Mouse (Mus musculus) brain, adult 2 months (tissue): ENCODE measurements around the gene Fbxl16.

Source experiments
- DNase-seq: peaks from one replicate; pipeline ENCODE4 v3.0.0; 2011; ENCODE audit warnings: low read depth, low spot score

Gene Fbxl16

GRCm38 (mm10) chr17:25808789-25809605 lies at the start of gene Fbxl16:
TSS of gene Fbxl16 (plus strand) at chr17:25809085.
- peak; percentile 99 for DNase-seq

- DNase-seq: peak; percentile 71
These were observed 48.7 kb upstream of the Fbxl16 start for GRCm38 (mm10) chr17:25760148-25760547.

DNA sequence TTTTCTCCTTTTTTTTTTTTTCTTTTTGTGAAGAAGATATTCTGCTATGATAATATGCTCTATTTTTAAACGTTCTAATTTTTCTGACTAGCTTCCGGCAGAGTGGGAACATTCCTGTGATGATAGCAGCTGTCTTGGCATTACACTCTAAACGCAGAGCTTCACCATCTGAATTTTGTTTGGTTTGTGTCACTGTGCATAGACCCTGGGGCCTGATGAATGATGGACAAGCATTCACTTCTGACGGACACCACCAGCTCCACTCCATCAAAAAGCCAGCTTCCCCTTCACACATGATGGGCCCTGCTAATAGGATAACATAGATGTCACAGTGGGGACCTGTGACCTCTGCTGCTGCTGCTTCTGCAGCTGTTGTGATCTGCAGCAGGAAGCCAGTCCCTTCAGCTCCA lies 47.3 kb upstream of the Fbxl16 start:
- DNase-seq: peak; percentile 86

DNA sequence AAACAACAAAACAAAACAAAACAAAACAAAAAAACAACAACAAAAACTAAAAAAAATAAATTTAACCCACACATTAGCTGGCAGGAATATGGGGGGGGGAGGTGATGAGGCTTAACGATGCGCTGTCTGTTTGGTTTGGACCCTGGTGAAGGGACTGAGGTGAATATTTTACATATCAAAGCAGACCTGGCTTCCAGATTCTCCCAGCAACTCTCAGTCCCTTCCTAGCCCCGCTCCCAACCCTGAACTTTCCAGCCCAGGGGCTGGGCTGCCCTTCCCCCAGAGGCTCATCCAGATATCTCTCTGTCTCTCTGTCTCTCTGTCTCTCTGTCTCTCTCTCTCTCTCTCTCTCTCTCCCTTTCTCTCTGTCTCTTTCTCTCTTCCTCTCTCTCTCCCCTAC lies 46.3 kb upstream of the Fbxl16 start:
- no peak for DNase-seq

DNA sequence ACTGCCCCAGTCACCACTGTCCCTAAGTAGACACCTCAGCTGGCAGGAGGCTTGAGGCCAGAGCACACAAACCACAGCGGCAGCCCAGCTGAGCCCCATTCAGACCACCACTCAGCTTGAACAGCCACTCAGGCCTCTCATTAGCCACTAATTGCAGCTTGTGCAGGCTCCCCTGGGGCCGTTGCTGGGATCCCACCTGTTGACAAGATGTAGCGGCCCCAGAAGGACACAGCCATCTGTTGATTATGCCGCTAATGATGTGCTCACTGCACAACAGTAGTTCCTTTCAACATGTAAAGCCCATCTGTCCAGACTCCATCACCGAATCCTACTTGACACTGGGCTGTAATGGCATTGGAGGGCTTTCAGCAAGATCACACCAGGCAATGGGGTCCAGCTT lies 43.0 kb upstream of the Fbxl16 start:
- DNase-seq: no peak

DNA sequence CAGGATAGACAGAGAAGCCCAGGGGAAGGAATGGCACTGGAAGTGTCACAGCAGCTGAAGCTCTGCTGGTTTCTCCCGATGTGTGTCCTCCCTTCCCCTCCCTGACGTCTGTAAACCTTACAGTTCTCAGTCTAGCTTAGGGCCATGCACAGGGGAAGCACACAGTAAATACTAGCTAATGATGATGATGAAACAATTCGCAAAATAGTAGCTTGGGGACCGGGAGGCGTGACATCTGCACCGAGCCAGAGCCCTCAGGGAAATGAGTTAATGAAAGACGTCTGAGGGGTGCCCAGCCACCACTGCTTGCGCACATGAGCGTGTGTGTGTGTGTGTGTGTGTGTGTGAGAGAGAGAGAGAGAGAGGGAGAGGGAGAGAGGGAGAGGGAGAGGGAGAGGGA lies 39.6 kb upstream of the Fbxl16 start:
- DNase-seq: no peak

GRCm38 (mm10) chr17:25773549-25774120 lies 35.2 kb upstream of the Fbxl16 start, which contains the start of gene Narfl:
TSS of gene Narfl (plus strand) at chr17:25773776.
- DNase-seq: peak; percentile 99

GRCm38 (mm10) chr17:25775318-25776062 lies 33.4 kb upstream of the Fbxl16 start:
- no peak for DNase-seq

GRCm38 (mm10) chr17:25777948-25778347 lies 30.9 kb upstream of the Fbxl16 start:
- DNase-seq: no peak

- no peak for DNase-seq
These were observed 27.5 kb upstream of the Fbxl16 start for GRCm38 (mm10) chr17:25781339-25781738.

DNA sequence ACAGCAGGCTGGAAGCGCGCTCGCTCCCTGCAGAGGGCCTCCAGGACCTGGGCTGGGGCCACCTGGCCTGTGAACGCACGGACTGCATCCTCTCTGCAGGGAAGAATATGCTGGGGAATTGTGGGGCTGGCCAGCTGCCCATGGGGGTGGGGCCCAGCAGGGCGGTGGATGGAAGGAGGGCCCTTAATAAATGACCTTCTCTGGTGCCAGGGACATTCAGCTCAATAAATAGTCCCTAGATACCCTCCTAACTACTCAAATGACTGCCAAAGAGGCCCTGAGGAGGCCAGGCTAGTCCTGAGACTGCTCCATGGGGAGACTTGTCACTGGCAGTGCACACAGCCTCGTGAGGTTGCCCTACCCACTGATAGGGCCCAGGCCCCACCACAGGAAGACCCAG lies 25.8 kb upstream of the Fbxl16 start:
- no peak for DNase-seq

GRCm38 (mm10) chr17:25783861-25784574 lies 24.9 kb upstream of the Fbxl16 start:
- no peak for DNase-seq

- peak; percentile 98 for DNase-seq
These were observed 23.6 kb upstream of the Fbxl16 start, which contains the start of gene Haghl for GRCm38 (mm10) chr17:25785281-25785745. TSS of gene Haghl (minus strand) at chr17:25785673.

GRCm38 (mm10) chr17:25786280-25786679 lies 22.6 kb upstream of the Fbxl16 start, which contains the start of gene Ccdc78:
TSS of gene Ccdc78 (plus strand) at chr17:25786580.
- DNase-seq: no peak

DNA sequence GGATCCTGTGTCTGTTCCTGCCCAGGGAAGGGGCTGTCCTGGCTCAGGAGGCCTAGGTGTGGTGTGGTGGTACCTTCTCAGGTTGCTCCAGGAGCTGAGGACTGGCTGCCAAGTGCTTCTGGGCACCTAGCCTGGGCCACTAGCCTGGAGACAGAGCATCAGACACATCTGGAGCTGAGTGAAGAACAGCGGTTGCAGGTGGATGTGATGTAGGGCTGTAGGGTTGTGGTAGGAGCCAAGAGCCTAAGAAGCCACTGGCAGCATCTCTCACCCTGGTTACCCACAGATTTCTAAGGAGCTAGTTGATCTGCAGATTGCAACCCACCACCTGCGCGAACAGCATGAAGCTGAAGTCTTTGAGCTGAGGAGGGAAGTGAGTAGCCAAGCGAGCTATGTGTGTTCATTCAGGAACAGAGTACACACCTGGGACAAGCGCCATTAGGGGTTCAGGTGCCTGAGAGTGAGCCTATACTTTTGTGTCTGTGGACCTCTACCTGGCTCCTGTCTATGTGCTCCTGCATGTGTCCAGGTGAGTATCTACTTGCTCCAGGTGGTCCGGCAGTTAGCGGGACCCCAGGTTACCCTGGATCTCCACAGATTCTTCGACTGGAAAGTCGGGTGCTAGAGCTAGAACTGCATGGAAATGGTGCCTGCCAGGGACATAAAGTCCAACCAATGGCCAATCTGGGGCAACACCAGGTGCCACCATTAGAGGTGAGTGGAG lies 21.9 kb upstream of the Fbxl16 start:
- DNase-seq: no peak

- no peak for DNase-seq
These were observed 17.5 kb upstream of the Fbxl16 start for GRCm38 (mm10) chr17:25791320-25791842.

- DNase-seq: peak; percentile 94
These were observed 16.9 kb upstream of the Fbxl16 start for GRCm38 (mm10) chr17:25791843-25792527.

DNA sequence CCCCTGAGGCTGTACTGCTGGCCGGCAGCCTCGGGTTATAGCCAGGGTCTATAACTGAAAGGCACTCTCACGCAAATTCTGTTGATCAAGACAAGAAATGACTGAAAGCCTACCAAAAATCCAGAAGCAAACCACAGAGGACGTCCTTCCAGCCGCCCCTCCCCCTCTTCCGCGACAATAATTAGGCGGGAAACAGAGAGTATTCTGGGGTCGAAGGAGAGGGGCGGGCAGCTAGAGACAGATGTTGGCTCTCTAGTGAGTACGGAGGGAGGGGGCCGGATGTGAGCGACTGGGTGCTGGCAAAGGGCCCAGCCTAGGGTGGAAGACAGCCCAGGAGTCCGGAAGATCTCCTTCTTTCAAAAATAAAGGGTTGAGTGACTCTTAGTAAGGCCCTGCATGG lies 16.3 kb upstream of the Fbxl16 start, which contains the start of gene Fam173a:
TSS of gene Fam173a (minus strand) at position 287 of the 400 bp plus-strand sequence.
- DNase-seq: peak; percentile 79

DNA sequence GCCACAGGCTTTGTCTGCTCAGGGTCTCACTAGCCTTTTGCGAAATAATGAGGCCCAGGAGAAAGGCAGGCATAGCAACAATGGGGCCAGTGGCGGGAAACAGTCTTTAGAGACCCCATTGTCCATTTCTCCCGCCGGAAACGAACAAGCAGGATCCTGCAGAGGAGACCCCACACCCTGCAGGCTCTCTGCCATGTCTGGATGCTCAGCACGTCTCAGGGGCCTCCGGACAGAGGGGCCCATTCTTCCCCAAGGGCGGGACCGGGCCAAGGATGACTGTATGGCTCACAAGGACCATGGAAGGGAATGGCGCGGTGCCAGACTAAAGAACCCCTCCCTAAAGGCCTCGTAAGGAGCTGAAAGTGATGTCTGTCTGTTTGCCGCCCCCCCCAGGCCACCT lies 14.7 kb upstream of the Fbxl16 start:
- no peak for DNase-seq

DNA sequence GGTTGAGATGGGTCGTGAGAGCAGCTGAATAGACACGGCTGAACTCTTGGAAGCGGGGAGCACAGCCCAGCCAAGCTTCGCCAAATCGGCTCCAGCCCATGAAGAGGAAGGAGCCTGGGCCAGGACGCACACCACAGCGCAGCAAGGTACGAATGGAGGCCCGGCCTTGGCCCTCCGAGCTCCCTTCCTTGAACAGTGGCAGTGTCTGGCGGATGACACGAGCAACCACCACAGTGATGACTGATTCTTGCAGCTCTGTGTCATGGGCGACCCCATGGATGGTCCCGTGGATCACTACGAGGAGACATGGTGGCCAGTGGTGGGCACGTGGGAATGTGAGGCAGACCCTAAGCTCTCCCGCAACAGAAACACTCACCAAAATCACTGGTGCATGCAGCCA lies 13.9 kb upstream of the Fbxl16 start:
- no peak for DNase-seq
